Mouse (Mus musculus): Measurements from ENCODE around the gene Taok3. TPM values are rescaled to one million over a fixed set of nuclear protein-coding genes. Genes with fewer than 3 reads are reported as not detected.

The Taok3 gene
- 41.1 and 43.9 TPM in 2 replicates for polyA plus RNA-seq (2012; rRNA removed)

DNA sequence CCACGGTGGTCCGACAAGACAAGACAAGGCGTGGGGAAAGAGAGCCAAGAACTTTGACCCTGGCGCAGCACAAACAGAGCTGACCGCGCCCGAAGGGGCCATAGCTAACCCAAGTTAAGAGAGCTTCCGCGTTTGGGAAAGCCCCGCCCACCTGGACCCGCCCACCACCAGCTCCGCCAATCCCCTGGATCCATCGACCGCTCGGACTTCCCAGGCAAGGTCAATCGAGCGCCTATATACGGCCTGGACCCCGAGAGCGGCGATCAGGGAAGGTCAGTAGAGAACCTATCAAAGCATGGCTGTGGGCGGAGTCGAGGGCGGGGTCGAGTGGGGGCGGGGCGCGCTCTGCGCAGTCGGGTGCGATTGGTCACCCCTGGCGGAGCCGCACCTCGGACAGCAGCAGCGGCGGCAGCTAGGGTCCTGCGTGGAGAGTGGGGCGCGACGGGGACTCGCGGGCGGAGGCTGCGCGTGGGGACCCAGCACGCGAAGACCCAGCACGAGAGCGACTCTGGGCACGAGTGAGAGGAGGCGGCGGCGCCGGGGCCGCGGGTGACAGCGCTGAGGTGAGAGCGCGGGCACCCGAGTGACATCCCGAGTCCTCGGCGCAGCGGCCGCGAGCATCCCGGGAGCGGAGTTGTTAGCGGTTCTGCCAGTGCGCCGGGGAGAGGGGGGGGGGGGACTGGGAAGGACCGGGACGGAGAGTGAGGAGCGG lies at the start of gene Taok3:
TSS of gene Taok3 (plus strand) at position 353 of the 712 bp plus-strand sequence.

DNA sequence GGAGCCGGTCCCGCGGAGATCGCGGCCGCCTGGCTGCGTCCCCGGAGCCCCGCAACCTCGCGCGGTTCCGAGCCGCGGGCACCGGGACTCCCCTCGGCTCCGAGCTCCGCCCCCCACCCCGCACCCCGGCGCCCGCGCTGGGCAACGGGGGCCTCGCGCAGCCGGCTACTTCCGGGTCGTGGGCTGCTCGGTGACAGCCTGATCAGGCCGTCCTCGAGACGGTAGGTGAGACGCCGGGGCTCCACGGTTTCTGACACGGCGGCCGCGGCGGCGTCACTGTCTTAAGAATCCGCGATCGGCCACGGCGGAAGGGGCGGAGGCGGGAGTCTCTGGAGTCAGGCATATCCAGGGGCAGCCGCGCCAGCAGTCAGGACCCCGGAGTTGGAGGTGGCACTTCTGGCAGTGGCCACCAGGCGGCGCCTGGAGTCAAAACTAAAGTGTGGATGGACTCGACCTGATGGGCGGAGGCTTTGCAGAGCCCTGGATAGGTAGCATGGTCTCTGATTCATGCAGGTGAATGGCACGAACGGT lies 4.0 kb upstream of the Taok3 start, which contains the start of gene Suds3:
TSS of gene Suds3 (minus strand) at position 278 of the 531 bp plus-strand sequence.

DNA sequence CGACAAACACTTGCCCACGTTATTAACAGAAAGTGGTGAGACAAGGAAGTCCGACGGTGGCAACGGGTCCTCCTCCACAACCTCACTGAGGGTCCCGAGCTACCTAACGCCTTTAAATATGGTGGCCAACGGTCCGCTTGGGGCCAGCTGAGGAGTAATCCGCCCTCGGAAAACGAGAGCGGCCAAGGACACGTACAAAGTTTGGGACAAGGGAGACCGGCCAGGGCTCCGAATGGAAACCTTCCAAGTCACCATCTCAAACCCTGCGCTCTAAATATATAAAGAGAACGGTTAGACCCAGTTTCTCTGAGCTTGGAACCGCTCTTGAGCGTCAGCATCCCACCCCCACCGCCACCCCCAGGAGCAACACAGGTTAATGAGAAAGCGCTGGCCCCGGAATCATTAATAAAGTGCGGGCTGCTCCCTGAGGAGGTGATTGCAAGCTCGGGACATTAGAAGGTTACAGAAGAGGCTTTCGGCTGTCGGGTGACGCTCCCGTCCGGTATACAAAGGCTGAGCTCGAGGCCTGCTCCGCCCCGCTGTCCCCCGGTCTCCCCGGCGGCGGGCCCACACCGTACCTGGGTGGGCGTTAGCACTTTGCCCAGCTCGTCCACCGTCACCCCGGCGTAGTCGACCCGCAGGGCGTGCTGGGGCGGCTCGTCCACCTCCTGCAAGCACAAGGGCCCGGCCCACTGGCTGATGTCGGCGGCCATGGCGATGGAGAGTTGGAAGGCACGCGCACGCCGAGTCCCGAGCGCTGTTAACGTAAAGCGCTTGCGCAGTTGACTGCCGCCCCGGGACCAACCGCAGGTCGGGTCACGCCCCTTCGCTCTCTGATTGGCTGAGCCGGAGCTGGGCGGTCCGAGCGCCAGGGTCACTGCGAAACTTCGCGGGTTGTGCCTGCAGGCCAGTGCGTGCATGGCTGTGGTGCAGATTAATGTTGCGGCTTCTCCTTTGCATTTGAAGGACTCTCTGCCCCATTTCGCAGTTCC lies 167.2 kb downstream of the Taok3 start, which contains the start of gene Pebp1:
TSS of gene Pebp1 (minus strand) at position 795 of the 992 bp plus-strand sequence.

DNA sequence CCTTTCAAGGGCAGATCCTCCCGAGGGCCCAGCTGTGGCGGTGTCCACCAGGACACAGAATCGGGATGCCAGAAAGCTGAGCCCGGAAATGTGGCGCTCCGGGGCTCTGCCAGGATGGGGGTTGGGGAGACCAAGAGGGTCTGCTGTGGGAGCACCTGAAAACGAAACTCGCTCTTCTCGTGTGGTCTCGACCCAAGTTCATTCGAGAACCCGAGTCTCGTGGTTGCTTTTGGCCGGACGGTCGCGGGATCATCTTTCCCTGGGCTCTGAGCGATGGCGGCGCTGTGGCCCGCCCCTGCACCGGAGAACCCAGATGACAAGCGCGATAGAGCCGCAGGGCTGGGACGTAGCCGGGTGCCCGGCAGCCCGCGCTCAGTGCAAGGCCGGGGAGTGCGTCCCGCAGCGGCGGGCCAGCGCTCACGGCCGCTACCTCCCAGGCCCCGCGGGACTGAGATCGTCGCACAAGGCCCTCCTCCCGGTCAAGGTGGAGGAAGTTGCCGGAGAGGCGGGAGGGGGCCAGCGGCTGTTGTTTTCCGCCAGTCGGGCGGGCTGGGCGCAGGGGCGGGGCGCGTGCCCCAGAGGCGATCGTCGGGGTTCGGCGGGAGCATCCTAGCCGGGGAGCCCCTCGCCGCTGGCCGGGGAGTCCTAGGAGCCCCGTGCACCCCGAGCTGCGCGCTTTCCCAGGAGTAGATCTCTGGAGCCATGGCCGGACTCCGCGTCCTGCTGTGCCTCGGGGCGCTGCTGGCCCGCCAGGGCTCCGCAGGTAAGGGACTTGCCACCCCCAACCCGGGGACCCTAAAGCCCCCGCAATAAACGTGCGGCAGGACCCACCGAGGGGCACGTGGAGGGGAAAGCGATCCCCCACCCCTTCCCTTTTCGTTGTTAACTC lies 199.1 kb downstream of the Taok3 start, which contains the start of gene Vsig10:
TSS of gene Vsig10 (plus strand) at position 343 of the 889 bp plus-strand sequence.

Other genes with a start within 250 kb of the Taok3 start
- gene Suds3, start 4.0 kb upstream of the Taok3 start, polyA plus RNA-seq (2012; rRNA removed) = 89.3 and 89.8 TPM in 2 replicates
- 1,026 and 1,028 TPM in 2 replicates for gene Pebp1, start 167.5 kb downstream of the Taok3 start, polyA plus RNA-seq (2012; rRNA removed)
- gene Vsig10, start 199.0 kb downstream of the Taok3 start, polyA plus RNA-seq (2012; rRNA removed) = 1.6 and 1.8 TPM in 2 replicates
- gene Wsb2, start 237.2 kb downstream of the Taok3 start, polyA plus RNA-seq (2012; rRNA removed) = 328 and 333 TPM in 2 replicates

All from central nervous system, embryonic 18 days (tissue).